Mouse (Mus musculus) heart, embryonic 15.5 days (tissue): ENCODE measurements at regions not wholly inside any gene's neighbourhood (a gene's known extent, or its start where the extent isn't known, plus 50 kb on each side); places are given as distances from the start of the nearest gene placed in this dataset.
A peak's percentile ranks its signal among the peaks of the same experiment; 100 is the strongest.

Source experiments
- ATAC-seq: fragments of 200-750 bp; cut with Nextera tagmentation; replicated peaks from 2 replicates; pipeline ENCODE4 v1.8.0; 2017; ENCODE audit warnings: low read depth, moderate TSS enrichment; ENCODE audit not compliant: insufficient number of reproducible peaks, insufficient read depth, low FRiP score
- H3K27ac ChIP-seq: fragments of 300-500 bp; sonication (generic); 2 replicates; pipeline ENCODE4 v1.5.1; 2015; ENCODE audit warnings: mild to moderate bottlenecking, inconsistent platforms
- H3K27me3 ChIP-seq: fragments of 300-500 bp; sonication (generic); 2 replicates; pipeline ENCODE4 v1.6.1; 2015; ENCODE audit warnings: inconsistent platforms
- H3K36me3 ChIP-seq: fragments of 300-500 bp; sonication (generic); 2 replicates; pipeline ENCODE4 v1.6.1; 2015; ENCODE audit warnings: mild to moderate bottlenecking, inconsistent platforms
- H3K4me1 ChIP-seq: fragments of 300-500 bp; sonication (generic); replicated peaks from 2 replicates; pipeline ENCODE4 v1.6.1; 2015; ENCODE audit warnings: inconsistent platforms
- H3K4me2 ChIP-seq: fragments of 300-500 bp; sonication (generic); 2 replicates; pipeline ENCODE4 v1.6.1; 2015; ENCODE audit warnings: inconsistent platforms, mild to moderate bottlenecking, moderate library complexity
- H3K4me3 ChIP-seq: fragments of 300-500 bp; sonication (generic); 2 replicates; pipeline ENCODE4 v1.5.1; 2015; ENCODE audit warnings: mild to moderate bottlenecking, inconsistent platforms
- H3K9ac ChIP-seq: fragments of 300-500 bp; sonication (generic); 2 replicates; pipeline ENCODE4 v1.6.1; 2015; ENCODE audit warnings: mild to moderate bottlenecking, inconsistent platforms
- H3K9me3 ChIP-seq: fragments of 300-500 bp; sonication (generic); replicated peaks from 2 replicates; pipeline ENCODE4 v1.6.1; 2016; ENCODE audit warnings: inconsistent platforms
- WGBS: fragments of 180-500 bp; shearing (Covaris S2); methylation state at CpG from one replicate; pipeline ENCODE4 v1.1.7; 2015; ENCODE audit warnings: mixed read lengths; 5-methylcytosine and 5-hydroxymethylcytosine counted together

- H3K36me3 ChIP-seq, result no peaks in the 10 kb centered on the region
- no peaks in the 10 kb centered on the region for H3K4me1 ChIP-seq
- no peak overlapping the region for H3K9ac ChIP-seq
- no peak overlapping the region for H3K4me3 ChIP-seq
- no peaks in the 10 kb centered on the region for H3K27me3 ChIP-seq
- ATAC-seq, result no peak
- H3K4me2 ChIP-seq, result no peak overlapping the region
- no peak overlapping the region for H3K27ac ChIP-seq
- no peaks in the 10 kb centered on the region for H3K9me3 ChIP-seq
- WGBS, result 59% methylated on average over 10 of the region's 10 CpGs
Observed at GRCm38 (mm10) chr9:87443467-87444235, 188.3 kb upstream of the Cep162 start.

GRCm38 (mm10) chr9:87432072-87432471, 176.7 kb upstream of the Cep162 start:
- ATAC-seq, result no peak
- Histone ChIP-seq H3K9ac (no peak overlapping the region), H3K36me3 (no peaks in the 10 kb centered on the region), H3K4me3 (no peak overlapping the region), H3K27ac (no peak overlapping the region), H3K27me3 (no peaks in the 10 kb centered on the region), H3K4me2 (no peak overlapping the region), H3K4me1 (no peaks in the 10 kb centered on the region), H3K9me3 (no peaks in the 10 kb centered on the region)
- 78% methylated on average over 8 of the region's 8 CpGs for WGBS

- Histone ChIP-seq H3K9ac (no peak overlapping the region), H3K27ac (no peak overlapping the region), H3K4me3 (no peak overlapping the region), H3K36me3 (no peaks in the 10 kb centered on the region), H3K4me2 (no peak overlapping the region), H3K9me3 (no peaks in the 10 kb centered on the region), H3K4me1 (no peaks in the 10 kb centered on the region), H3K27me3 (no peaks in the 10 kb centered on the region)
- no peak for ATAC-seq
- WGBS, result 62% methylated on average over 7 of the region's 7 CpGs
Observed at GRCm38 (mm10) chr9:87431523-87431922, 176.2 kb upstream of the Cep162 start.

- Histone ChIP-seq H3K36me3 (no peaks in the 10 kb centered on the region), H3K9me3 (no peaks in the 10 kb centered on the region), H3K27me3 (peaks cover 9% of the 10 kb centered on the region), H3K4me1 (no peaks in the 10 kb centered on the region), H3K4me2 (no peak overlapping the region), H3K4me3 (no peak overlapping the region), H3K27ac (no peak overlapping the region), H3K9ac (no peak overlapping the region)
- WGBS, result 50% methylated on average over 4 of the region's 4 CpGs
- ATAC-seq, result no peak
Observed at GRCm38 (mm10) chr9:87425201-87425600, 169.9 kb upstream of the Cep162 start.

- 50% methylated on average over 8 of the region's 8 CpGs for WGBS
- H3K9me3 ChIP-seq, result no peaks in the 10 kb centered on the region
- H3K4me1 ChIP-seq, result 0 out of 2 replicates have a peak, but pooled peaks cover 3% of the 10 kb centered on the region
- no peaks in the 10 kb centered on the region for H3K36me3 ChIP-seq
- H3K9ac ChIP-seq, result no peak overlapping the region
- H3K4me2 ChIP-seq, result no peak overlapping the region
- no peak for ATAC-seq
- no peak overlapping the region for H3K4me3 ChIP-seq
- H3K27me3 ChIP-seq, result peaks cover 15% of the 10 kb centered on the region
- no peak overlapping the region for H3K27ac ChIP-seq
Observed at GRCm38 (mm10) chr9:87421175-87421574, 165.8 kb upstream of the Cep162 start.

GRCm38 (mm10) chr9:87419376-87419775, 164.0 kb upstream of the Cep162 start:
- H3K9me3 ChIP-seq, result no peaks in the 10 kb centered on the region
- H3K36me3 ChIP-seq, result no peaks in the 10 kb centered on the region
- no peak overlapping the region for H3K4me2 ChIP-seq
- 12% methylated on average over 12 of the region's 12 CpGs for WGBS
- no peak for ATAC-seq
- H3K4me3 ChIP-seq, result no peak overlapping the region
- H3K9ac ChIP-seq, result no peak overlapping the region
- no peak overlapping the region for H3K27ac ChIP-seq
- H3K27me3 ChIP-seq, result peaks cover 15% of the 10 kb centered on the region
- 0 out of 2 replicates have a peak, but pooled peaks cover 3% of the 10 kb centered on the region for H3K4me1 ChIP-seq

- Histone ChIP-seq H3K9me3 (no peaks in the 10 kb centered on the region), H3K27ac (no peak overlapping the region), H3K27me3 (peaks cover 9% of the 10 kb centered on the region), H3K4me3 (no peak overlapping the region), H3K4me1 (0 out of 2 replicates have a peak, but pooled peaks cover 3% of the 10 kb centered on the region), H3K9ac (no peak overlapping the region), H3K4me2 (no peak overlapping the region; the same call in 1 of the 2 replicates), H3K36me3 (no peaks in the 10 kb centered on the region)
- ATAC-seq, result no peak
- WGBS, result 27% methylated on average over 9 of the region's 9 CpGs
Observed at GRCm38 (mm10) chr9:87412894-87413293, 157.6 kb upstream of the Cep162 start.

- Histone ChIP-seq H3K4me3 (no peak overlapping the region), H3K9ac (no peak overlapping the region), H3K36me3 (no peaks in the 10 kb centered on the region), H3K27me3 (peaks cover 3% of the 10 kb centered on the region; the same call in 1 of the 2 replicates), H3K27ac (no peak overlapping the region), H3K4me1 (no peaks in the 10 kb centered on the region), H3K4me2 (no peak overlapping the region), H3K9me3 (no peaks in the 10 kb centered on the region)
- 80% methylated on average over 7 of the region's 7 CpGs for WGBS
- ATAC-seq, result no peak
Observed at GRCm38 (mm10) chr9:87411044-87411443, 155.7 kb upstream of the Cep162 start.

GRCm38 (mm10) chr9:87409736-87410135, 154.4 kb upstream of the Cep162 start:
- H3K27ac ChIP-seq, result no peak overlapping the region

GRCm38 (mm10) chr9:87408805-87409204, 153.5 kb upstream of the Cep162 start:
- no peak overlapping the region for H3K4me3 ChIP-seq
- no peak overlapping the region for H3K9ac ChIP-seq
- no peak overlapping the region for H3K4me2 ChIP-seq
- no peaks in the 10 kb centered on the region for H3K36me3 ChIP-seq
- 87% methylated on average over 8 of the region's 8 CpGs for WGBS
- peaks cover 1% of the 10 kb centered on the region; the same call in 1 of the 2 replicates for H3K27me3 ChIP-seq
- no peaks in the 10 kb centered on the region for H3K4me1 ChIP-seq
- no peak for ATAC-seq
- H3K27ac ChIP-seq, result no peak overlapping the region
- H3K9me3 ChIP-seq, result no peaks in the 10 kb centered on the region

More at GRCm38 (mm10) chr9:87409736-87410135, 154.4 kb upstream of the Cep162 start:
- Histone ChIP-seq H3K4me3 (no peak overlapping the region), H3K4me2 (no peak overlapping the region), H3K9ac (no peak overlapping the region), H3K36me3 (no peaks in the 10 kb centered on the region), H3K9me3 (no peaks in the 10 kb centered on the region), H3K27me3 (peaks cover 3% of the 10 kb centered on the region; the same call in 1 of the 2 replicates), H3K4me1 (no peaks in the 10 kb centered on the region)
- 89% methylated on average over 3 of the region's 3 CpGs for WGBS
- ATAC-seq, result no peak

GRCm38 (mm10) chr9:87406476-87406875, 151.1 kb upstream of the Cep162 start:
- no peaks in the 10 kb centered on the region for H3K9me3 ChIP-seq
- H3K27ac ChIP-seq, result no peak overlapping the region
- H3K36me3 ChIP-seq, result no peaks in the 10 kb centered on the region
- no peaks in the 10 kb centered on the region for H3K27me3 ChIP-seq
- peak overlapping the region; percentile 24 for H3K4me3 ChIP-seq
- H3K9ac ChIP-seq, result no peak overlapping the region
- H3K4me2 ChIP-seq, result peak overlapping the region; percentile 53
- WGBS, result 22% methylated on average over 12 of the region's 12 CpGs
- H3K4me1 ChIP-seq, result no peaks in the 10 kb centered on the region
- no peak for ATAC-seq
